Mouse (Mus musculus) brain, embryonic 18.5 days (tissue): ENCODE results near the gene Gm9958.
A peak's percentile ranks its signal among the peaks of the same experiment; 100 is the strongest.

ENCODE experiments used
- DNase-seq: peaks from one replicate; pipeline ENCODE4 v3.0.0-alpha.2; 2012; ENCODE audit warnings: low read depth, low spot score

Gm9958 gene

GRCm38 (mm10) chr5:90405210-90405609, 38.2 kb downstream of the Gm9958 start:
- DNase-seq: peak; percentile 4

DNA sequence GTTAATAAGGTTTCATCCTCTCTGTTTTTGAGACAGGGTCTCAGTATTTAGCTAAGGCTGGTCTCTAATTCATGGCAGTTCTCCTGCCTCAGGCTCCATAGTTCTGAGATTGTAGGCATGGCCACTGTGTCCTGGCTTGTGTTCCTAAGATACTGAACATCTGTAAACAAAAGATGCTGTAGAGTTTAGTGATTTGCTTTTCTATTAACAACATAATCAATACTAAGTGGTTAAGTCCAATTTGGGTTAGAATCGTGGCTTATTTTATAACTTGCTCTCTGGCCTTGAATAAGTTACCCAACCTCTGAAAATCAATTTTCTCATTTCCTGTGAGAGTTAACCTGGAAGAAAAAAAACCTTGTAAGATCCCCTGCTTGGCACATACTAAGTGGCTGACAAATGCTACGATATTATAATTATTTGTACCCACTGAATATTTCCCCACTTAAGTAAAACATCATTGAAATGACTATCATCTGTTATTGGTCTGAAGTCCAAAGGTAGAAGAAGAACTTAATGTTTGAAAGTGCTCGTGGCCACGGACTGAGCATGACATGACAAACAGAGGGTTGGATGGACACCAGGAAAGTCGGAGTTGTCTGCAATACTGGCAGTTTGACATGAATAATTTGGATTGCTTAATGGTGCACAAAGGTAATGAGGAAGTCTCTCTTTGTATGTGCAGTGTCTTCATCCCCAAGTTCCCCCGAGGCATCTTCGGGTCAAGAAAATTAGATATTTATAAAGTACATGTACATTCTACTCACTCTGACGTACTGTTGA, 47.3 kb downstream of the Gm9958 start:
- no peak for DNase-seq

GRCm38 (mm10) chr5:90414925-90415295, 47.9 kb downstream of the Gm9958 start:
- DNase-seq: no peak
